Mouse (Mus musculus) embryo, embryonic 11.5 days (tissue): ENCODE results near the gene H2al3.

Experiments
- DNase-seq: peaks from one replicate; pipeline ENCODE4 v3.0.0-alpha.2; 2012; ENCODE audit warnings: low read depth, low spot score

The H2al3 gene

DNA sequence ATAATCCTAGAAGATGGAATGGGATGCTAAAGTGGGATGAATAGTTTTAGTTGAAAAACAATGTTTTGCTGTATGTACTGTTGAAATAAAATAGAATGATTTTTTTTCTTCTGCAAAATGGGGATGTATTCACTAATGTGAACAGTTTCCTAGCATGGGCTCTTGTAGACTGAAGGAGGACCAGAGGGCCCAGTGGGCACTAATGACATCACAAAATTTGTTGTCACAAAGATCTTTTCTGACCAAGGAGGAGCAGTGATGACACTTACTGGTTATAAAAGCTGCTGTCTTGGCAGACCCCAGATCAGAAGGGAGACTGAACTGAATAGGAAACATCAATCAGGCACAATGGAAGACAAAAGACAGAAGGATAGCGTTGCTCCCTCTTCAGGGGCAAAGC, at the start of gene H2al3:
H2al3 (plus strand) TSS at position 301 of the 400 bp plus-strand sequence.
- DNase-seq: no peak

- DNase-seq: no peak
Measured at GRCm38 (mm10) chrX:9810101-9810500, 39.4 kb upstream of the H2al3 start.

DNA sequence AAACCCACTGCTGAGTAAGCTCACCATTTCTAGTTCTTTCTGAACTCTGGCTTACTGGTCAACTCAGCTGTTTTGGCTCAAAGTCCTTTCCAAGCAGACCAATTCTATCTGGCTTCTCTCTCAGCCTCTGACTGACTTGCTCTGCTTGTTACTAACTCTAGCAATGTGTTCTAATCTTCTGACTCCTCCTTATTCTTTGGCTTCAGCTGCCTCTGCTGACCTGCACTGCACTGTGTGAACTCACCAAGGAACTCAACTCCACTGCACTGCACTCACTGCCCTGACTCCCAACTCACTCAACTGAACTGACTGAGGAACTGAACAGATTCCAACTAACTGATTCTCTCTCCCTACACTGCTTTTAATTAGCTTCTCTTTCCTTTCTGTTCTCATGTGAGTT, 37.0 kb upstream of the H2al3 start:
- DNase-seq: no peak

DNA sequence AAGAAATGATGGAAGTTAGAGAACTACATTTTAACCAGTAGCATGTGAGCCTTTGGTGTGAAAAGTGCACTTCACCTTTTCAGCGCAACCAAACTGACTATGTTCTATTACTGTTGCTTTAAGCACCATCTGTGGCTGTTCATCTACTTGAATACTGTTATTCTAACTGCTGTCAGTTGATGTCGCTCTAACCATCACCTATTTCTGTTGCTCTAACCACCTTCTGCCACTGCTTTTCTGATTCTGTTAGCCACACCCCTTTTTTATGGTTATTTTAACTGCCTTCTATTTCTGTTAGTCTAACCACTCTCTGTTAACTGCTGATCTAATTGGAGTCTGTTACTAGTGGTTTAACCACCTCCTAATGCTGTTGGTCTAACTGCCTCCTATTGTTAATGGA, 14.7 kb upstream of the H2al3 start:
- no peak for DNase-seq

GRCm38 (mm10) chrX:9846628-9847027, 2.9 kb upstream of the H2al3 start, which contains the start of gene Hypm:
TSS of gene Hypm (plus strand) at chrX:9846928.
- DNase-seq: no peak

- no peak for DNase-seq
Measured at GRCm38 (mm10) chrX:9861859-9862258, 12.4 kb downstream of the H2al3 start.

DNA sequence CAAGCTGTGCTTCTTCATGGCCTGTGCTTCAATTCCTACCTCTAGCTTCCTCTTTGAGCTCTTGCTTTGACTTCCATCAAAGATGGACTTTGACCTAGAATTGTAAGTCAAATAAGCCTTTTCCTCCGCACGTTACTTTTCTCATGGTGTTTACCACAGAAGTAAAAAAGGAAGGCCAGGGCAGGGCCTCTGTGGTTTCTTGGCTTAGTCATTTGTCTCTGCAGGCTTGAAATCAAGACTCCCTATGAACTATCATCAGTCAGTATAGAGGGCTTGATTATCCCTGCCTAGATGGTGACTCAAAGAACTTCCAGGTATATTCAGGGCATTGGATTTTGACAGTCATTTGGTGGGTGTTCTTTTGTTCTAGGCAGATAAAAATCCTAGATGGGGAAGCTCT, 26.0 kb downstream of the H2al3 start:
- no peak for DNase-seq

GRCm38 (mm10) chrX:9885322-9885721, 35.8 kb downstream of the H2al3 start, which contains the start of gene Sytl5:
TSS of gene Sytl5 (plus strand) at chrX:9885622.
- no peak for DNase-seq
